Mouse (Mus musculus) forebrain, embryonic 13.5 days (tissue): Measurements from ENCODE around the gene Camkk2. TPM values are rescaled to one million over a fixed set of nuclear protein-coding genes. Genes with fewer than 3 reads are reported as not detected.

Experiments used
- ATAC-seq: fragments of 200-750 bp; cut with Nextera tagmentation; 2 replicates; pipeline ENCODE4 v1.8.0; 2017
- H3K27ac ChIP-seq: fragments of 300-500 bp; sonication (generic); 2 replicates; pipeline ENCODE4 v1.5.1; 2015; ENCODE audit warnings: inconsistent platforms, mild to moderate bottlenecking, moderate library complexity
- H3K27me3 ChIP-seq: fragments of 300-500 bp; sonication (generic); 2 replicates; pipeline ENCODE4 v1.6.1; 2015; ENCODE audit warnings: mild to moderate bottlenecking, inconsistent platforms
- H3K36me3 ChIP-seq: fragments of 300-500 bp; sonication (generic); 2 replicates; pipeline ENCODE4 v1.6.1; 2015; ENCODE audit warnings: mild to moderate bottlenecking, inconsistent platforms; ENCODE audit not compliant: poor library complexity, severe bottlenecking
- H3K4me1 ChIP-seq: fragments of 300-500 bp; sonication (generic); 2 replicates; pipeline ENCODE4 v1.6.1; 2015; ENCODE audit warnings: inconsistent platforms
- H3K4me2 ChIP-seq: fragments of 300-500 bp; sonication (generic); 2 replicates; pipeline ENCODE4 v1.6.1; 2015; ENCODE audit warnings: inconsistent platforms, mild to moderate bottlenecking, moderate library complexity
- H3K4me3 ChIP-seq: fragments of 300-500 bp; sonication (generic); 2 replicates; pipeline ENCODE4 v1.5.1; 2015; ENCODE audit warnings: mild to moderate bottlenecking, inconsistent platforms
- H3K9ac ChIP-seq: fragments of 300-500 bp; sonication (generic); 2 replicates; pipeline ENCODE4 v1.6.1; 2015; ENCODE audit warnings: mild to moderate bottlenecking, inconsistent platforms
- H3K9me3 ChIP-seq: fragments of 300-500 bp; sonication (generic); replicated peaks from 2 replicates; pipeline ENCODE4 v1.6.1; 2016; ENCODE audit warnings: inconsistent platforms
- WGBS: fragments of 180-500 bp; shearing (Covaris S2); methylation state at CpG from one replicate; pipeline ENCODE4 v1.1.7; 2015; 5-methylcytosine and 5-hydroxymethylcytosine counted together
- microRNA-seq: library from miRNA; unstranded; fragments of <30 nt; microRNA quantifications from one replicate; pipeline ENCODE4, GENCODE M21; 2016
- polyA plus RNA-seq: library from polyadenylated mRNA; unstranded; fragments of >200 nt; fragmentation: Nextera tagmentation; extraction: Ambion mirVana; gene quantifications from 2 replicates; pipeline ENCODE4 v1.2.1, GENCODE M21; 2015

Camkk2 gene
- polyA plus RNA-seq, 1 experiment from 2014 or later, result 41.1 TPM

DNA sequence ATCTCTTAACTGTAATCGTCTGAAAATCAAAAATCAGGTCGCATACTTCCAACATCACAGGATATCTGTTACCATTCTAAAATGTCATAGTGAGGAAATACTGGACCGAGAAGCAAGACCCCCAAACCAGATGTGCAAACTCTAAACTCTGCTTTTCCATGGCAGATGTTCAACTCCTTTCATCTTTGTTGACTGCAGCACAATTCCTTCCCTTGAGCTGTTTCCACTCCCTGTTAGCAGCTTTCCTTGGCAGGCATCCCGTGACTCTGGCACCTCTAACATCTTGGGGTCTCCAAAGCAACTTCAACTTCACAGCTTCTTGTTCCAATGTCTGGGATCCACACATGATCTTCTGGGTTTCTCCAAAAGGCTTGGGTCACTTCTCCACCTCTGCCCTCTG lies 91.8 kb downstream of the Camkk2 start:
- Histone ChIP-seq H3K4me2 (no peak overlapping the region), H3K4me3 (no peak overlapping the region), H3K27me3 (no peaks in the 10 kb centered on the region), H3K9ac (no peak overlapping the region), H3K36me3 (no peaks in the 10 kb centered on the region), H3K27ac (no peak overlapping the region), H3K4me1 (no peaks in the 10 kb centered on the region), H3K9me3 (no peaks in the 10 kb centered on the region)
- no peak for ATAC-seq
- WGBS, result 90% methylated on average over 4 of the region's 4 CpGs

DNA sequence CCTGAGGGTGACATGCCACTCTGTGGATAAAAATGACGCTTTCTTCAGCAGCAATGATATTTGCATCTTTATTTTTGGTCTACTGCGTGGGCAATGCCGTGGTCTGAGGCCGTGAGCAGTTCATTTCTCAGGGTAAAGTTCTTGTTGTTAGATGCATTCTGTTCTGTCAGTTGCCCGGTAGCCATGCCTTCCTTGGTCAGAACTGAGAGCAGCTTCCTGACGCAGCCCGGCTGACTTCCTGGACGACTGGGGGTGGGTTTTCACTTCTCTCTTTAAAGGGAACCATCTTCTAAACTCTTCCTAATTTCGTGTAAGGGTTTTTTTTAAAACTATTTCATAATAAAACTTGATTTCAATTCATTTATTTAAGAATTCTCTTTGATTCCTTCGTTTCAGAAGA lies 95.3 kb downstream of the Camkk2 start:
- Histone ChIP-seq H3K9me3 (no peaks in the 10 kb centered on the region), H3K27me3 (no peaks in the 10 kb centered on the region), H3K4me2 (no peak overlapping the region), H3K9ac (no peak overlapping the region), H3K27ac (no peak overlapping the region), H3K36me3 (no peaks in the 10 kb centered on the region), H3K4me3 (no peak overlapping the region), H3K4me1 (no peaks in the 10 kb centered on the region)
- no peak for ATAC-seq
- WGBS, result 85% methylated on average over 10 of the region's 10 CpGs

DNA sequence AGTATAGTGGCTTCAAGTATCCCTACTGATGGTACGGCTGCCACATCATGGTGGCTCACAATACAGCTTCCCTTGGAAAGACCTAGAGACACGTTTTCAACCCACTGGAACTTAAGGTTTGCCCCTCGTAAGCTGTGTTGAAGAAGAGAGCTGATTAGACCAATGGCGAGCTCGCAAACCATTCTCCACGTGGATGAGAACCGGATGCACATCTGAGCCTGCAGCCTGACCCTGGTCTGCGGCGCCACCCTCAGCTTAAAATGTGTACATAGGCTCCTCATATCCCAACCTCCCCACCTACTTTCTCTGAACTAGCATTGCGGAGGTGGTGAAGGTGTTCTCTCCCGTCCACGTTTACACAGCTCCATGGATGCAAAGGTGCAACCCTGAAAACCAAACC lies 97.9 kb downstream of the Camkk2 start:
- ATAC-seq, result no peak
- Histone ChIP-seq H3K4me1 (no peaks in the 10 kb centered on the region), H3K27me3 (no peaks in the 10 kb centered on the region), H3K4me3 (no peak overlapping the region), H3K36me3 (no peaks in the 10 kb centered on the region), H3K9me3 (no peaks in the 10 kb centered on the region), H3K4me2 (no peak overlapping the region), H3K27ac (no peak overlapping the region), H3K9ac (no peak overlapping the region)
- WGBS, result 83% methylated on average over 12 of the region's 12 CpGs

Small RNA genes within 50 kb of the gene (microRNA-seq; reads per million reads assigned to microRNA genes)
- not detected for gene Mir8115

Other genes starting within 250 kb of the Camkk2 start
- 63.2 and 69.7 TPM in 2 replicates for gene Ift81, start 164.9 kb downstream of the Camkk2 start, polyA plus RNA-seq
- 0.69 and 0.85 TPM in 2 replicates for gene P2rx7, start 135.5 kb downstream of the Camkk2 start, polyA plus RNA-seq
- 6.2 and 6.8 TPM in 2 replicates for gene P2rx4, start 71.9 kb downstream of the Camkk2 start, polyA plus RNA-seq
- 552 and 565 TPM in 2 replicates for gene Anapc5, start 41.9 kb upstream of the Camkk2 start, polyA plus RNA-seq
- gene Rnf34, start 70.6 kb upstream of the Camkk2 start, polyA plus RNA-seq, result 51.9 and 56.0 TPM in 2 replicates
- 107 and 108 TPM in 2 replicates for gene Kdm2b, start 210.4 kb upstream of the Camkk2 start, polyA plus RNA-seq
- 10.6 and 10.8 TPM in 2 replicates for gene Orai1, start 235.7 kb upstream of the Camkk2 start, polyA plus RNA-seq